Comparison of ENCODE assay signal across 19 mouse cellular contexts in the genomic region with DNA sequence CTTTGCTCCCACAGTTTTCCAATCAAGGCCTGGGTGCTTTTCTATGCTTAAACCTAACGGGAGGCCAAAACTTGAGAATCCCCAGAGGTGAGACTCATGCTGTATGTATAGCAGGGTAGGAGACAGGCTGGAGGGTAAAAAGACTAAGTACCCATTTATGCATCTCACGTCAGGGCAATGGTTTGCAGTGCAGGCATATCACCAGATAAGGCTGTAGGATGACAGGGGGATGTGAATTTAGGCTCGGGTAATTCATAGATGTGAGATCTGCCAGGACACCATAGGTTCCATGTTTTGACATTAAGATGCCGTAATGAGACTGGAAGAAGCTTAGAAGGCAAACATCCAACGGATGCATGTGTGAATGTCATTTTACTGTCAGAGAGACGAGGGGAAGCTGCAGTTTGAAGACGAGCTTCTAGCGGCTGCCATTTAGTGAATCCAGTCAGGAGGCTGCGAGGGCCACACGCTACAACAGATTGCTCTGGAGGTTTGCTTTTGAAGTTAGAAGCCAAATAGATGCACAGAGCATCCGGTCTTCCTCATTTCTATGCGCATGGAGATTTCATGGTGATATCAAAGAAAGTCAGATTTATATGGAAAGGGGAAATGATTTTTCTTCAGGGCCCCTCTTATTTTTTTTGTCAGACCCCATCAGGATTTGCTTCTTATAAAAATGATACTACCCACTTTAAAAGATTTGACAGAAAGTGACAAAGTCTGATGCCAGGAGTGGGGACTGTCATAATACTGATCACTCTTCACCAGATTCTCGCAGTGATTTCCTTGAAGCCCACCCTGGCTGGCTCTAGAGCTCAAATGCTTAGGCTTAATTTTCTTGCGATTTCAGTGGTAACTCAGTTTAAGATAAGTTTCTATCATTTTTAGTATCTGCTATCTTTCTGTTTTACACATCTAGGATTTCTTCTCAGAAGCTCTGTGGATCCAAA.
"Had no signal": no experiment of that assay in that cellular context is flagged by ENCODE, and none has a peak within 500 bp of the region (broad histone marks: within the 10 kb centered on the region; RNA-seq: fewer than 3 reads in every experiment).

No protein-coding gene starts in this region.

- DNase-seq: kidney, adult 2 months; kidney, postnatal 14 days; liver; liver, embryonic 13.5 days; liver, postnatal 0 days; lung, postnatal 14 days; right cerebral cortex, adult 18-20 months; right cerebral cortex, postnatal 25 days; thymus, postnatal 14 days had no signal

- ATAC-seq: intestine, embryonic 16.5 days; liver, postnatal 0 days had no signal

- H3K4me3 ChIP-seq: kidney, embryonic 15.5 days; left cerebral cortex, adult 2 months; limb, embryonic 12.5 days; liver, embryonic 13.5 days; lung, embryonic 15.5 days; megakaryocyte, embryonic 14.5 days; myocyte; neural tube, embryonic 15.5 days had no signal

- H3K9ac ChIP-seq: kidney, embryonic 15.5 days; limb, embryonic 12.5 days; liver, embryonic 13.5 days; liver, postnatal 0 days; lung, embryonic 15.5 days; neural tube, embryonic 15.5 days had no signal

- H3K36me3 ChIP-seq: kidney, embryonic 15.5 days; limb, embryonic 12.5 days; liver, embryonic 13.5 days; lung, embryonic 15.5 days; neural tube, embryonic 15.5 days had no signal

- H3K27ac ChIP-seq: kidney, embryonic 15.5 days; left cerebral cortex, adult 2 months; limb, embryonic 12.5 days; liver, embryonic 13.5 days; lung, embryonic 15.5 days; macrophage; neural tube, embryonic 15.5 days; stomach, postnatal 0 days had no signal

- H3K4me2 ChIP-seq: kidney, embryonic 15.5 days; limb, embryonic 12.5 days; liver, embryonic 13.5 days; lung, embryonic 15.5 days; neural tube, embryonic 15.5 days had no signal

- H3K27me3 ChIP-seq: kidney, embryonic 15.5 days; limb, embryonic 12.5 days; liver, embryonic 13.5 days; lung, embryonic 15.5 days; megakaryocyte, embryonic 14.5 days; neural tube, embryonic 15.5 days had no signal

- H3K9me3 ChIP-seq: kidney, embryonic 15.5 days; limb, embryonic 12.5 days; liver, embryonic 13.5 days; lung, embryonic 15.5 days; megakaryocyte, embryonic 14.5 days; neural tube, embryonic 15.5 days had no signal

- H3K4me1 ChIP-seq: kidney, embryonic 15.5 days; limb, embryonic 12.5 days; liver, embryonic 13.5 days; lung, embryonic 15.5 days; megakaryocyte, embryonic 14.5 days; neural tube, embryonic 15.5 days had no signal
